Mouse (Mus musculus) embryonic stem cell, embryonic (primary cell): ENCODE measurements around the gene Ift80.

ENCODE experiments used
- CTCF ChIA-PET, 4 experiments: fragments of 300-600 bp in 2 of 4; fragments of 350-600 bp in 2 of 4; sonication (Branson Sonifier 250); formaldehyde crosslinking; loops; one replicate each; lab custom pipeline; 2022; ENCODE audit warnings: inconsistent platforms in 2 of 4; lab: Charles Lee
- POLR2A ChIA-PET, 4 experiments: fragments of 300-600 bp in 2 of 4; fragments of 350-600 bp in 2 of 4; sonication (Branson Sonifier 250); formaldehyde crosslinking; loops; one replicate each; lab custom pipeline; 2022; ENCODE audit warnings: antibody characterized with exemption in 4 of 4, inconsistent platforms in 1 of 4; lab: Charles Lee

Gene Ift80

DNA sequence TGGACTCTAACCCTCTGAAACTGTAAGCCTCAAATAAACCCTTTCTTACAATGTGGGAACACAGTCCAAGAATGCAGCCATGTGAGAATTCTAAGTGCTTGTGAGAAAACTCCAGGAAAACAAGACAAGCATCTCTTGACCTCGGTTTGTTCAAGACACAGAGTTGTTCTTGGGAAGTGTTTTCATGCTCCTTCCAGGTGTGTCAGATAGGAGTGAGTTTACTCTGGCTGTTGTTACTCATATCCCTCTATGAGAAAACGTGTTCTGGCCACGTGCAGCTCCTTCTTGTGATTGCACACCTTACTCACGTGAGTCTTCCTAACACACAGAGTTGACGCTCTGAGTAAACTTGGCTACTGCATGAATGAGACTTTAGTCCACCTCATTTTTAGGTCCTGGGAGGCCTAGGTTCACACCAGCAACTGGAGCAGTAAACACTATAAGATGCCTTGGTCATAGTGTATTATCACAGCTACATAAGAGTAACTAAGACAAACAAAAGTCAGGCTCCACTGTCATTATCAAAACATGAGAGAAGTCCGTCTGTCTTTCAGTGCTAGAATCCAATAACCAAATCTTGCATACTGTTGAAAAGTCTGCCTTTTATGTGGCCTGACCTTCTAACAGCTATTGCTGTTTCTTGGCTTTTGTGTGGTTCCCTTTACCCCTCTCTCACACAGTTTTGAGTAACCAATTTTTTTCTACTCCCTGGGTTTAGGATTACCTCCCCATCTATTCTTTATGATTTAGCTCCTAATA lies 37.7 kb downstream of the Ift80 start:
- CTCF ChIA-PET, result interaction anchor here in 2 of 4 experiments (1.0 to 2.4 kb wide), 6 partner anchors 8 to 385 kb away, joined by 3 to 8 read pairs (median 5); no protein-coding TSS in a partner anchor
- POLR2A ChIA-PET, result interaction anchor here in 2 of 4 experiments (0.8 to 1.8 kb wide), 10 partner anchors 12 to 79 kb away, joined by 3 to 6 read pairs (median 4); partner anchors contain the start of genes Ift80 (in 1 of the 2) and Smc4 (in 1 of the 2)

DNA sequence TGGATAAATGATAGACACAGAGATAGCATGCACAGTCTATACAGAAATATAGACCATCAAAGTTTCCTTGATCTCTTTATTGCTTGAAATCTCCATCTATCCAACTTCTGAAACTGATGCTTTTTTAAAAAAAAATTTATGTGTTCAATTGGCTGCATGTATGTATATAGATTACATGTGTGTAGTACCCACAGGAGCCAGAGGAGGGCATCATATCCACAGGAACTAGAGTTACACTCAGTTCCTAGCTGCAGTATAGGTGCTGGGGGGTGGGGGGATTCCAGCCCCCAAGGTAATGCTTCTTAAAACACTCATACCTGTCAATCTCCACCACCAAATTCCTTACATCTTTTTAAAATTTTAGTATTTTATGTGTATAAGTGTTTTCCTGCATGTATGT lies 39.7 kb downstream of the Ift80 start:
- POLR2A ChIA-PET, result no interaction called here
- CTCF ChIA-PET, result interaction anchor here in 3 of 4 experiments (0.6 to 1.7 kb wide), 6 partner anchors 10 to 578 kb away, joined by 3 to 8 read pairs (median 3); no protein-coding TSS in a partner anchor

DNA sequence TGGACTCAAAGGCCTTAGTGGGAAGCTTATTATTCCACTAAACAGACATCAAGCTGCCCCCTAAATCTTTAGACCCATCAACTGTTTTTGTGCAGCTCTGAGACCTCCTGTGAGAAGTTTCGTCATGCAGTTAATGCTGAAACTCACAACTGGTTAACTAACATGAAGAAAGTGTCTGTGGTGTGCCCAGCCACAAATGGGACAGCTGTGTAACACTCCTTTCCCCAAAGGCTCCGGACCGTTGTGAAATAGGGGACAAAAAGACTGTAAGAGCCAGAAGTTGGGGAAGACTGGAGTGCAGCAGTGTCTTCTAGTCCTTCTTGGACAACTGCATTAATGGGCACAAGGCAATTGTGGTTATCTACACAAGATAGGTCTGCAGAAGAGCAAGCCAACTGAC lies 47.0 kb downstream of the Ift80 start:
- POLR2A ChIA-PET, result interaction anchor here in 1 of 4 experiments (1.0 to 1.5 kb wide), 2 partner anchors 29 to 47 kb away, joined by 3 to 5 read pairs; partner anchors contain the start of genes Ift80 and Smc4

DNA sequence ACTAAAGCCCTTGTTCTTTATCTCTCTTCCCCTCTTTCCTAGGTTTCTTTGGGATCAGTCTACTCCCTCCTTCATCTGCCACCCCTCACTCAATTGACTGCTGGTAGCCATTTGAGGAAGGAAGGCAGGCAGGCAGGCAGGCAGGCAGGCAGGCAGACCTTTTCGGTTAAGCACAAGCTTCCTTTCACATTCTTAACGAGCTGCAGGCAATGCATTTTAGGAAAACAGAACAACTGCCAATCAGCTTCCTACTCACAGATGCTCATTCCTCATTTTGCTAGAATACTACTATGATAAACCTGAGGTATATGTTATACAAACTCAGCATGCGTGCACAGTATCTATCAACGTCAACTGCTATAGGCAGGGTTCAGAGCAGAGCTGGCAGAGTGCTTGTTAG lies 47.9 kb downstream of the Ift80 start:
- POLR2A ChIA-PET, result interaction anchor here in 2 of 4 experiments (0.6 to 1.5 kb wide), 2 partner anchors 28 to 55 kb away, joined by 3 to 5 read pairs; no protein-coding TSS in a partner anchor

More for the DNA sequence above, 47.0 kb downstream of the Ift80 start:
- CTCF ChIA-PET, result interaction anchor here in 1 of 4 experiments (1.9 to 2.5 kb wide), 2 partner anchors 19 to 240 kb away, joined by 4 to 11 read pairs; no protein-coding TSS in a partner anchor

DNA sequence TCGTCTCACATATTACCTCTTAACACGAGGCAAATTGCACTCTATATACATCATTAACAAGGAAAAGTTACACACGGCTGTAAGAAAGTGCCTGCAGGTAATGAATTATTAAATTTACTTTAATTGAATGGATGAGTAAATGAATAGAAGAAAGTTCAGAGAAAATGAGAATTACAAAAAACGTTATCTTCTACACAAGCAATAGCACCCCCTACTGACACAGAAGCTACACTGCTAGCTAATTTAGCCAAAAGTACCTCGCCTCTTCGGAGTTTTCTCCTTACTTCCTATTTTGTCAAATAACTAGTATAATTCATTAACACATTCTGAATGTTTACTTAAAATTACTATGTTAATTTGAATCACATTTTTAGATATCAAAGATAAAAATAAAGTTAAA lies 49.9 kb downstream of the Ift80 start:
- POLR2A ChIA-PET, result interaction anchor here in 2 of 4 experiments (1.0 to 1.4 kb wide), 3 partner anchors 9 to 26 kb away, joined by 3 read pairs; no protein-coding TSS in a partner anchor
- CTCF ChIA-PET, result interaction anchor here (0.5 to 2.0 kb wide), 17 partner anchors 9 to 246 kb away, joined by 3 to 20 read pairs (median 4); no protein-coding TSS in a partner anchor

More for the DNA sequence above, 47.9 kb downstream of the Ift80 start:
- CTCF ChIA-PET, result interaction anchor here in 1 of 4 experiments (1.9 to 2.5 kb wide), 2 partner anchors 19 to 239 kb away, joined by 4 to 11 read pairs; no protein-coding TSS in a partner anchor

DNA sequence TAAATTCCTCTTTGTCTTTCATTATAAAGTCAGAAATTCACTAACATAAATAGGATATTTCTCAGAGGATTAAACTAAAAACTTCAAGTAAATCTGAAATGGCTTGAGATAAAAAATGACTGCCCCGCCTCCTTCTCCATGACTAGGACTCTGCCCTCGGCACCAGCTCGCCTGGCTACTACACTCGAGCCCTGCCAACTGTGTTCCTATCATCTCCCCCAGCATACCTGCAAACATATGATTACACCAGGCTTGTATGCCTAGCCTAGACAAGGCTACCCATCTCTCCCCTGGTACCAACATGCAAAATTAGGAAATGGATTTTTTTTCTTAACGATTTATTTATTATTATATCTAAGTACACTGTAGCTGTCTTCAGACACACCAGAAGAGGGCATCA lies 51.7 kb downstream of the Ift80 start:
- POLR2A ChIA-PET, result no interaction called here
- CTCF ChIA-PET, result interaction anchor here in 2 of 4 experiments (0.6 kb wide), 2 partner anchors 15 to 21 kb away, joined by 3 to 4 read pairs; no protein-coding TSS in a partner anchor

DNA sequence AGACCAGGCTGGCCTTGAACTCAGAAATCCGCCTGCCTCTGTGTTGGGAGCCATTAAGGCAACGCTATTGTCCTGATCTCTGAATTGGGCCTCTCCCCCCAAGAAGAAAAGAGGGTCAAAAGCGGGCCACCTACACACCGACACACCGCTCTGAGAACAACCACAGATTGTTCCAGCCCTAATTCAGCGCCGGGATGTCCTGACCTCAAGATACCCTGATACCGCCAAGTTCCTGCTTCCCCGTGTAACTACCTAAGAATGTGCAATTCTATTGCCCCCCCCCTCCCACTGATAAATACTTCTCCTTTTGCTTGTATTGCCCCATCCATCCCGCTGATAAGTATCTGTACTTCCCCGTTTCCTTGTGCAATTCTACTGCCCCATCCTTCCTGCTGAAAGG lies 52.4 kb downstream of the Ift80 start:
- ChIA-PET POLR2A (interaction anchor here in 1 of 4 experiments (2.2 kb wide), 1 partner anchor 11 kb away, joined by 6 read pairs; no protein-coding TSS in a partner anchor), CTCF (interaction anchor here in 1 of 4 experiments (1.6 kb wide), 1 partner anchor 16 kb away, joined by 3 read pairs; no protein-coding TSS in a partner anchor)

DNA sequence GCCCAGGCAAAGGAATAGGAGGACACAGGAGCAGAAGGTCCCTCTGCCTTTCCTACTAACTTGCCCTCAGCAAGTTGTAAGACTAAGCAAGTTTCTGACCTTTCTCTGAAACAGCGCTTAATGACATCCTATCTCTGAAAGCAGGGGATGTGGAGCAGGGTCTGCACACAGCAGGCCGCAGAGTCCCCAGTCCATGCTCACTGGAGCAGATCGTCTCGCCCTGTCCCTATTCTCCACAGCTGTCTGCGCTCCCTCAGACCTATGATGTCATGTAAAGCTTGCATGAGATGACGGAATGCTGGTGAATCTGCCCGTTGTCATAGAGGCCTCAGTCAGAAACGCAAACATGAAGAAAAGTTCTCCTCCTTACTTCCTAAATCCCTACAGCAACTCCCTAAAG lies 55.0 kb downstream of the Ift80 start:
- CTCF ChIA-PET, result interaction anchor here in 2 of 4 experiments (0.7 to 1.1 kb wide), 2 partner anchors 16 to 80 kb away, joined by 5 to 6 read pairs; no protein-coding TSS in a partner anchor

DNA sequence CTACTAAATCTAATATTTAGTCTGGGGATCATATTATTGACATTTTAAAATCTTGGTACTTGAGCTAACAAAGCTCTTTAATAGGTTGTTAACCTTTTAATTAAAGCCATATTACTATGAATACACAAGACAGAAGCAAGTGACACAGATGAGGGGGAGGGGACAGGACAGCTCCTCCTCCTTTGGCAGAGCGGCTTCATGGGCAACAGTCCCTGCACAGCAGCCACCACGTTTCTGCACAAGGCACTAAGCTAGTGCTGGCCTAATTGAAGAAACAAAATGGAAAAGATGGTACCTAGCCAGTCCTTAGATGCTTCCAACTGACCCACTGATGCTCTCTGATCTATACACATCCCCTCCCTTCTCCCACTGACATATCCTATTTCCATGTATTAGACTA lies 55.5 kb downstream of the Ift80 start:
- CTCF ChIA-PET, result interaction anchor here in 2 of 4 experiments (0.5 to 1.1 kb wide), 3 partner anchors 16 to 79 kb away, joined by 4 to 6 read pairs (median 5); no protein-coding TSS in a partner anchor
- POLR2A ChIA-PET, result interaction anchor here in 1 of 4 experiments (0.7 to 1.6 kb wide), 6 partner anchors 8 to 35 kb away, joined by 3 to 4 read pairs (median 3); no protein-coding TSS in a partner anchor

More for the DNA sequence above, 55.0 kb downstream of the Ift80 start:
- POLR2A ChIA-PET, result interaction anchor here in 1 of 4 experiments (0.9 to 1.6 kb wide), 5 partner anchors 8 to 35 kb away, joined by 3 to 4 read pairs (median 3); no protein-coding TSS in a partner anchor

DNA sequence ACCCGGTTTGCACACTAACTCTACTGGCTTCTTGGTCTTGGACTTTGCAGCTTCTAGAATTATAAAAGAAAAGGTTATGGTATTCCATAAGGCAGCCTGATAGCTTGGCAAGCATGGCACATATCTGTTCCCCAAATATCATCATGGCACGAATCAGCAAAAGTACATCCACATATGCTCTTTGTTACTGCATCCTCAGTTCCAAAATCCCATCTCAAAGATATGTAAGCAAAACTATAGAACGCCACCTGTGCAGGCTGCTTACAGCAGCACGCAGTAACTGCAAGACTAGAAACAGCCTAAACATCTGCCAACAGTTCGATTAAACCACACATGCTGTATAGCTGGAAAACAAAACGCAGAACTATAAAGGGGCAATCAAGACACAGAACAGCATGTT lies 62.5 kb downstream of the Ift80 start:
- POLR2A ChIA-PET, result interaction anchor here in 3 of 4 experiments (1.3 to 2.2 kb wide), 4 partner anchors 9 to 14 kb away, joined by 6 to 9 read pairs (median 7); no protein-coding TSS in a partner anchor
- CTCF ChIA-PET, result interaction anchor here in 2 of 4 experiments (0.7 to 1.9 kb wide), 3 partner anchors 13 to 224 kb away, joined by 4 to 5 read pairs (median 4); no protein-coding TSS in a partner anchor

DNA sequence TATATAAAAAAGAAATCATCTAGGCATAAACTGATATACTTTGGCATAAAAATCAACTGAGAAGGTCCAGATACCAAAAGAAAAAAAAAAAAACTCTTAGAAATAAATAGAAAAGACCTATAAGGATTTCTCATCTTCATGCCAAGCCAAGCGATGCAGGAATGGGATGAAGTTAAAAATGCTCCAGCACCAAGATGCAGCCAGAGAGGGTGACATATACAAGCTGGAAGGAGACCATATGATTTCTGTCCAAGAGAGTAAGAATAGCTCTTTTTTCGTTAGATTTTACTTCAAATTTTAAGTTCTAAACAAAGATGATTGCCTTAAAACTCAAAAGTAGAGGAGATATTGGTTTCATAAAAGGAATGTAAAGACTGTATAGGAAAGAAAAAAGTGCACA lies 64.1 kb downstream of the Ift80 start:
- CTCF ChIA-PET, result interaction anchor here in 2 of 4 experiments (0.7 to 1.7 kb wide), 5 partner anchors 25 to 231 kb away, joined by 3 to 6 read pairs (median 3); no protein-coding TSS in a partner anchor
- POLR2A ChIA-PET, result interaction anchor here in 2 of 4 experiments (1.3 to 2.2 kb wide), 3 partner anchors 11 to 12 kb away, joined by 6 to 9 read pairs (median 8); no protein-coding TSS in a partner anchor

DNA sequence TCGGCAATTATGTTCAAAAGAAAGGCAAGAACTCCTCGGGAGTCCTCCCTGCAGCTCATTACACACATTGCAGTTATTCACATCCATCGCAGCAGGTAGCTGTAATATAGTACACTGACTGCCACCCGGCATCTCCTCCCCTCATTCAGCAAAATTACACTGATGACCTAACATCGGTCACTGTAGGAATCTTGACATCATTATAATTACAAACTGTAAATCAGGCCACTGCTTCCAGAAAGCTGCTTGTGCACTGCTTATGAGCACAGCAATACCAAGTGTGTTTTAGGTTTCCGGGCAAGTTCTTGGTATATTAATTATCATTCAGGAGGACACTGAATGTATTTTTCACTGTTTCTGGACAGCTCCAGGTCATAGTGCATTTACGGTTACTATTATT lies 65.1 kb downstream of the Ift80 start:
- POLR2A ChIA-PET, result no interaction called here
- CTCF ChIA-PET, result interaction anchor here in 2 of 4 experiments (0.5 to 1.7 kb wide), 3 partner anchors 222 to 884 kb away, joined by 3 to 6 read pairs (median 5); no protein-coding TSS in a partner anchor

DNA sequence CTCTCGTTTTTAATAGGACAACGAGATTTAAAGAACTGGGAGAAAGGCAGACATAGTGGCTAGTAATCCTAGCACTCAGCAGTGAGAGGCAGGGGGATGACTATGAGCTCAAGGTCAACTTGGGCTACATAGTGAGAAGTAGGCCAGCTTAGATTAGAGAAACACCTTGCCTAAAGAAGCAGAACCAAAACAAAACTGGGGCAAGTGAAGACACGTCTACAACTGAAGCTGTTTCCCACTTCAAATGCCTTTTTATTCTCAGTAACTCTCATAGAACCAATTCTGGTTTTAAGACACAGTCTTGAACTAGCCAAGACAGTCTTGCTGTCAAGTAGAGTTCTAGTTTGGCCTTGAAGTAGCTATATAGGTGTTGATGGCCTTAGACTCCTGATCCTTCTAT lies 67.7 kb downstream of the Ift80 start:
- ChIA-PET POLR2A (interaction anchor here in 2 of 4 experiments (0.8 to 1.3 kb wide), 3 partner anchors 8 to 83 kb away, joined by 3 to 4 read pairs (median 3); no protein-coding TSS in a partner anchor), CTCF (interaction anchor here in 3 of 4 experiments (0.6 to 2.2 kb wide), 7 partner anchors 8 to 355 kb away, joined by 3 to 14 read pairs (median 4); no protein-coding TSS in a partner anchor)

DNA sequence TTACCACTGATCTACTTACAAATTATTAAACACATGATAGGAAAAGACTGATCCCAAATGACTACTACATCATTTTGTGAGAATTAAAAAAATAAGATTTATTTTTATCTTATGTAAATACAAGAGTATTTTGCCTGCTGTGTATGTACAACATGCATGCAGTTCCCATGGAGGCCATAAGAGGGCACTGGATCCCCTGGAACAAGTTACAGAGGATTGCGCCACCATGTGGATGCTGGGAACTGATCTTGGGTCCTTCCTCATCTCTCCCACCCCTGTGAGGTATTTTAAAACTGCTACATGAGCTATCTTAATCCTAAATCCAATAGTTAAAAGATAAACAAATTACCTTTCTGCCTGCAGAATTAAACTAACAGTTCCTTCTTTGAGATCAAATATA lies 68.9 kb downstream of the Ift80 start:
- CTCF ChIA-PET, result interaction anchor here in 3 of 4 experiments (0.5 to 2.2 kb wide), 11 partner anchors 10 to 521 kb away, joined by 3 to 14 read pairs (median 4); no protein-coding TSS in a partner anchor
- POLR2A ChIA-PET, result no interaction called here

DNA sequence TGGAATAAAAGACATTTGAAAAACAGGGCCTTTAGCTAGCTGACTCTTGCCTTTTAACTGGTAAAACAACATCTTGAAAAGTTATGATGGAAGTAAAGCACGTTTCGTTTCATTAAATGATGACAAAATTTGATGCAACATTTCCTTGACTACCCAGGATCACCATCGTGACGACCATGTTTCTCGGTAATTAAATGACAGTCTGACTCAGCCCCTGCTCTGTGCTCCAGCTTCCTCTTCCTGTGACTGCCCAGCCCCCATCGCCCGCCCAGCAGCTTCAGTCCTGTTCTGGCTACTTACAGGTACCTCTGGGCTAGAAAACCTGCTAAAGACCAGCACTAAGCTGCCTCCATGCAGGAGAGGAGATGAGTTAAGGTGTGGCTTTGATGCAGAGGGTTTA lies 70.1 kb downstream of the Ift80 start:
- ChIA-PET CTCF (interaction anchor here in 2 of 4 experiments (0.8 to 1.5 kb wide), 6 partner anchors 20 to 319 kb away, joined by 3 to 6 read pairs (median 4); no protein-coding TSS in a partner anchor), POLR2A (no interaction called here)

DNA sequence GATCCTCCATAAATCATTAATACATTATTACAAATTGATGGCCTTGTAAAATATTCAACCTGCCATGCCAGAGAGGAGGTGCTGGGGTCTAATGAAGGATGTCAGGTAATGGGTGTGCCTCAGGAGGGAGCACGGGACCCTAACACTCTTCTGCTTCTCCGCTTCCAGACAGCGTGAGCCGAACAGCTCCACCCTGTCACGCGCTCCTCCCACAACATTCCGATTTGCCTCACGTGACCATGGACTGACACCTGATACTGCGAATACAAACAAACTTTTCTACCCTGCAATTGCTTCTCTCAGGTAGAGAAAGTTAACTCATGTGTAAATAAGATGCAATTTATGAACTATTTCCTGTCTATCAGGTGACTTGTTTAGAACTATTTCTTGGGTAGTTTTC lies 75.8 kb downstream of the Ift80 start:
- CTCF ChIA-PET, result interaction anchor here in 2 of 4 experiments (0.9 to 1.5 kb wide), 3 partner anchors 8 to 211 kb away, joined by 3 read pairs; no protein-coding TSS in a partner anchor
- POLR2A ChIA-PET, result interaction anchor here in 3 of 4 experiments (0.6 to 1.9 kb wide), 16 partner anchors 8 to 437 kb away, joined by 3 to 9 read pairs (median 4); no protein-coding TSS in a partner anchor

DNA sequence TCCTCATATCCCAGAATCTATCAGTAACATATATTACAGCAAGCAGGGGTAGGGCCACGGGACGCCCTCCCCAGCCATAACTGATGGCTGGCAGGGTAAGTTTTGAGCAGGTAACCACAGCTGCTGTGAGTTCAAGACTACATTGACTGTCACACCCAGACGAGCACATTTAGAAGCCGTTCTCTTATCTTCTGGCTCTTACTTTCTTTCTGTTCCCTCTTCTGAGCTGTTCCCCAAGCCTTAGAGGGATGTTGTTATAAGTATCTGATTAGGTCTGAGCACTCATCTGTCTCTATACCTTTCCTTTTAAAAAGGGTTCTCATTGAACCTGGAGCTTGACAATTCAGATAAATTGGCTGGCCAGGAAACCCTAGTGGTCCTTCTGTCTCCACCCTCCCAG lies 96.9 kb downstream of the Ift80 start:
- ChIA-PET CTCF (interaction anchor here in 2 of 4 experiments (0.8 to 1.4 kb wide), 2 partner anchors 10 to 11 kb away, joined by 3 read pairs; no protein-coding TSS in a partner anchor), POLR2A (interaction anchor here in 1 of 4 experiments (2.3 kb wide), 1 partner anchor 11 kb away, joined by 9 read pairs; no protein-coding TSS in a partner anchor)
